14 mouse cellular contexts compared by ENCODE assay signal in genomic region chr4:44701513-44701912, GRCm38 (mm10). TPM values are rescaled to one million over a fixed set of nuclear protein-coding genes. Genes with fewer than 3 reads are reported as not detected.
DNase-seq lines count a peak whose midpoint lies in the region; ATAC-seq and TF ChIP-seq lines count a peak whose summit lies in the region.
"Had no signal": no experiment of that assay in that cellular context is flagged by ENCODE, and none has a peak within 500 bp of the region (broad histone marks: within the 10 kb centered on the region; RNA-seq: fewer than 3 reads in every experiment).

No protein-coding gene starts in this region.

- TF ChIP-seq CTCF in liver, postnatal 0 days (IDR thresholded peaks at IDR 0.05; ENCODE audit: low read depth): no peak
- no peak for TF ChIP-seq CTCF in hindbrain, postnatal 0 days (IDR thresholded peaks at IDR 0.05; ENCODE audit: low read depth)

- no peak overlapping the region for H3K27ac ChIP-seq in liver, postnatal 0 days (ENCODE audit: low read depth)
- H3K27ac ChIP-seq in liver, embryonic 11.5 days (ENCODE audit: low read depth, low read length): no peak overlapping the region
- no peak overlapping the region for H3K27ac ChIP-seq in embryonic facial prominence, embryonic 10.5 days (replicated peaks)
- H3K27ac ChIP-seq in hindbrain, postnatal 0 days: no peak overlapping the region
- no peak overlapping the region for H3K27ac ChIP-seq in neural tube, embryonic 15.5 days (replicated peaks)
- H3K27ac ChIP-seq: embryonic facial prominence, embryonic 15.5 days; gastrocnemius, adult 2 months; heart, embryonic 13.5 days; lung, embryonic 15.5 days had no signal

- peaks cover 75% of the 10 kb centered on the region for H3K27me3 ChIP-seq in liver, postnatal 0 days (ENCODE audit: insufficient read depth, low read length)
- peaks cover 87% of the 10 kb centered on the region for H3K27me3 ChIP-seq in liver, embryonic 11.5 days (replicated peaks; ENCODE audit: control insufficient read depth, insufficient read depth, low read length)
- peaks cover 98% of the 10 kb centered on the region for H3K27me3 ChIP-seq in embryonic facial prominence, embryonic 10.5 days (replicated peaks; ENCODE audit: low read depth, poor library complexity, severe bottlenecking)
- H3K27me3 ChIP-seq in hindbrain, postnatal 0 days (ENCODE audit: insufficient read depth, low read length): peaks cover 65% of the 10 kb centered on the region
- H3K27me3 ChIP-seq in neural tube, embryonic 15.5 days (replicated peaks): peaks cover 77% of the 10 kb centered on the region
- H3K27me3 ChIP-seq: CH12.LX had no signal

- H3K36me3 ChIP-seq in liver, postnatal 0 days (replicated peaks; ENCODE audit: insufficient read depth, low read length): no peaks in the 10 kb centered on the region
- no peaks in the 10 kb centered on the region for H3K36me3 ChIP-seq in liver, embryonic 11.5 days (ENCODE audit: control insufficient read depth, insufficient read depth, low read length)
- H3K36me3 ChIP-seq in embryonic facial prominence, embryonic 10.5 days (replicated peaks): no peaks in the 10 kb centered on the region
- H3K36me3 ChIP-seq in hindbrain, postnatal 0 days (ENCODE audit: insufficient read depth, low read length): no peaks in the 10 kb centered on the region
- H3K36me3 ChIP-seq in neural tube, embryonic 15.5 days: no peaks in the 10 kb centered on the region
- H3K36me3 ChIP-seq: embryonic facial prominence, embryonic 15.5 days; heart, embryonic 13.5 days; lung, embryonic 15.5 days had no signal

- no peak for DNase-seq in liver, postnatal 0 days
- no peak for DNase-seq in liver, embryonic 11.5 days (ENCODE audit: low spot score)
- peak; percentile 52 for DNase-seq in embryonic facial prominence, embryonic 10.5 days (ENCODE audit: low spot score)
- DNase-seq in hindbrain, postnatal 0 days (ENCODE audit: low spot score): peak; percentile 28
- no peak for DNase-seq in left cerebral cortex, postnatal 36 days (ENCODE audit: low spot score in 2 of 2)
- DNase-seq in ovary, postnatal 14 days (ENCODE audit: low spot score): no peak
- no peak for DNase-seq in adrenal gland, adult 2 months
- DNase-seq: gastrocnemius, adult 2 months; kidney, postnatal 10 days had no signal

- ATAC-seq in liver, postnatal 0 days: no peak
- ATAC-seq in liver, embryonic 11.5 days (replicated peaks; ENCODE audit: low FRiP score): no peak
- no peak for ATAC-seq in hindbrain, postnatal 0 days
- no peak for ATAC-seq in neural tube, embryonic 15.5 days (ENCODE audit: low FRiP score)

- H3K9ac ChIP-seq in liver, postnatal 0 days (replicated peaks): no peak overlapping the region
- H3K9ac ChIP-seq in liver, embryonic 11.5 days (ENCODE audit: low read depth, low read length): no peak overlapping the region
- H3K9ac ChIP-seq in hindbrain, postnatal 0 days (replicated peaks; ENCODE audit: low read length): no peak overlapping the region
- H3K9ac ChIP-seq in neural tube, embryonic 15.5 days (replicated peaks): no peak overlapping the region
- H3K9ac ChIP-seq: embryonic facial prominence, embryonic 15.5 days; heart, embryonic 13.5 days; lung, embryonic 15.5 days had no signal

- intact Hi-C loops in left cerebral cortex, postnatal 36 days (cut with DNase I): no loop called here

- peaks cover 14% of the 10 kb centered on the region for H3K4me1 ChIP-seq in liver, postnatal 0 days (ENCODE audit: insufficient read depth)
- 0 out of 2 replicates have a peak, but pooled peaks cover 2% of the 10 kb centered on the region for H3K4me1 ChIP-seq in liver, embryonic 11.5 days (replicated peaks; ENCODE audit: control insufficient read depth, insufficient read depth, low read length)
- H3K4me1 ChIP-seq in embryonic facial prominence, embryonic 10.5 days: peaks cover 31% of the 10 kb centered on the region
- peaks cover 3% of the 10 kb centered on the region; the same call in 1 of the 2 replicates for H3K4me1 ChIP-seq in hindbrain, postnatal 0 days (ENCODE audit: insufficient read depth, low read length)
- H3K4me1 ChIP-seq in neural tube, embryonic 15.5 days: peaks cover 37% of the 10 kb centered on the region

- TF ChIP-seq EP300 in liver, postnatal 0 days (IDR thresholded peaks at IDR 0.05; ENCODE audit: low read depth): no peak

- H3K4me2 ChIP-seq in liver, postnatal 0 days (ENCODE audit: low read depth, low read length): peak overlapping the region; percentile 68; the same call in 1 of the 2 replicates
- no peak overlapping the region for H3K4me2 ChIP-seq in liver, embryonic 11.5 days
- H3K4me2 ChIP-seq in hindbrain, postnatal 0 days (ENCODE audit: low read depth, low read length): peak overlapping the region; percentile 59
- peak overlapping the region; percentile 69 for H3K4me2 ChIP-seq in neural tube, embryonic 15.5 days
- H3K4me2 ChIP-seq: embryonic facial prominence, embryonic 15.5 days; heart, embryonic 13.5 days; lung, embryonic 15.5 days had no signal

- H3K9me3 ChIP-seq in liver, postnatal 0 days (ENCODE audit: low read length): no peaks in the 10 kb centered on the region
- H3K9me3 ChIP-seq in liver, embryonic 11.5 days (ENCODE audit: control insufficient read depth, low read length): no peaks in the 10 kb centered on the region
- H3K9me3 ChIP-seq in embryonic facial prominence, embryonic 10.5 days: no peaks in the 10 kb centered on the region
- no peaks in the 10 kb centered on the region for H3K9me3 ChIP-seq in hindbrain, postnatal 0 days (ENCODE audit: low read length)
- no peaks in the 10 kb centered on the region for H3K9me3 ChIP-seq in neural tube, embryonic 15.5 days (replicated peaks)
- H3K9me3 ChIP-seq: embryonic facial prominence, embryonic 15.5 days; heart, embryonic 13.5 days; lung, embryonic 15.5 days had no signal

- peak overlapping the region; percentile 46; the same call in 1 of the 2 replicates for H3K4me3 ChIP-seq in liver, postnatal 0 days (ENCODE audit: low read depth, low read length)
- H3K4me3 ChIP-seq in liver, embryonic 11.5 days (ENCODE audit: low read depth, low read length): no peak overlapping the region
- peak overlapping the region; percentile 58 for H3K4me3 ChIP-seq in embryonic facial prominence, embryonic 10.5 days
- peak overlapping the region; percentile 11 for H3K4me3 ChIP-seq in hindbrain, postnatal 0 days (ENCODE audit: low read length)
- peak overlapping the region; percentile 43 for H3K4me3 ChIP-seq in neural tube, embryonic 15.5 days (replicated peaks)
- H3K4me3 ChIP-seq: embryonic facial prominence, embryonic 15.5 days; gastrocnemius, adult 2 months; heart, embryonic 13.5 days; lung, embryonic 15.5 days had no signal

- WGBS in liver, postnatal 0 days (ENCODE audit: insufficient replicate concordance): 2% methylated on average over 9 of the region's 9 CpGs
- 2% methylated on average over 9 of the region's 9 CpGs for WGBS in liver, embryonic 11.5 days
- WGBS in embryonic facial prominence, embryonic 10.5 days: 1% methylated on average over 9 of the region's 9 CpGs
- WGBS in hindbrain, postnatal 0 days: 2% methylated on average over 9 of the region's 9 CpGs
- 1% methylated on average over 9 of the region's 9 CpGs for WGBS in neural tube, embryonic 15.5 days

RNA-seq across cellular contexts. Expression of gene Pax5, which starts 8.8 kb away (rescaled TPM):
- 0.75 and 0.99 TPM in 2 replicates for polyA plus RNA-seq in liver, postnatal 0 days (2015; fragmentation: Nextera tagmentation; extraction: Ambion mirVana)
- polyA plus RNA-seq in liver, embryonic 11.5 days (2014; fragmentation: Nextera tagmentation; extraction: Ambion mirVana): not detected in 2 replicates
- 0.56 and 0.57 TPM in 2 replicates for polyA plus RNA-seq in embryonic facial prominence, embryonic 10.5 days (2016; fragmentation: Nextera tagmentation; extraction: Ambion mirVana)
- 10.0 and 14.4 TPM in 2 replicates for total RNA-seq in hindbrain, postnatal 0 days (2014; rRNA removed)
- 0.61 and 0.81 TPM in 2 replicates for polyA plus RNA-seq in hindbrain, postnatal 0 days (2015; fragmentation: Nextera tagmentation; extraction: Ambion mirVana)
- 0.86 and 1.2 TPM in 2 replicates for polyA plus RNA-seq in neural tube, embryonic 15.5 days (2015; fragmentation: Nextera tagmentation; extraction: Ambion mirVana)
- under 1 TPM; 0.05 to 0.09 TPM for total RNA-seq in left cerebral cortex, postnatal 36 days (2021)
- total RNA-seq in adrenal gland, adult 2 months (2021): under 1 TPM; 0.69 to 0.86 TPM
- polyA plus RNA-seq in adrenal gland, adult 2 months (2012; rRNA removed): 0.56 and 1.0 TPM in 2 replicates
- polyA plus RNA-seq: lung, embryonic 15.5 days had no signal

RNA-seq across cellular contexts. Expression of gene Zcchc7, which starts 54.2 kb away (rescaled TPM):
- 19.6 and 19.8 TPM in 2 replicates for polyA plus RNA-seq in liver, postnatal 0 days (2015; fragmentation: Nextera tagmentation; extraction: Ambion mirVana)
- polyA plus RNA-seq in liver, embryonic 11.5 days (2014; fragmentation: Nextera tagmentation; extraction: Ambion mirVana): 27.3 and 28.5 TPM in 2 replicates
- polyA plus RNA-seq in embryonic facial prominence, embryonic 10.5 days (2016; fragmentation: Nextera tagmentation; extraction: Ambion mirVana): 20.0 and 22.2 TPM in 2 replicates
- 15.6 and 18.9 TPM in 2 replicates for total RNA-seq in hindbrain, postnatal 0 days (2014; rRNA removed)
- polyA plus RNA-seq in hindbrain, postnatal 0 days (2015; fragmentation: Nextera tagmentation; extraction: Ambion mirVana): 31.6 and 36.1 TPM in 2 replicates
- 37.9 and 39.4 TPM in 2 replicates for polyA plus RNA-seq in neural tube, embryonic 15.5 days (2015; fragmentation: Nextera tagmentation; extraction: Ambion mirVana)
- total RNA-seq in left cerebral cortex, postnatal 36 days (2021): 10 to 100 TPM; 39.6 to 71.4 TPM
- total RNA-seq in adrenal gland, adult 2 months (2021): 10 to 100 TPM; 36.4 to 50.0 TPM
- polyA plus RNA-seq in adrenal gland, adult 2 months (2012; rRNA removed): 5.0 and 5.4 TPM in 2 replicates

Comparison
In these comparisons a context has a peak if more than half of its experiments do, and no peak if none do; other contexts are left out.
1. DNase-seq: peak in embryonic facial prominence, embryonic 10.5 days (single experiment) and hindbrain, postnatal 0 days (single experiment); none in liver, postnatal 0 days (single experiment), liver, embryonic 11.5 days (single experiment), left cerebral cortex, postnatal 36 days (0 of 2), ovary, postnatal 14 days (single experiment) and adrenal gland, adult 2 months (single experiment).